Mouse (Mus musculus) regulatory T cell (primary cell): ENCODE data around the gene Med9.

Experiments
- in situ Hi-C: fragments of 300-600 bp; cut with MboI, MseI; formaldehyde crosslinking; loops from one replicate; pipeline ENCODE4 v1.15.1; 2025; ENCODE audit warnings: high pct_unique_total_duplicates

Gene Med9

GRCm38 (mm10) chr11:59994318-59994717 is 46.3 kb downstream of the Med9 start:
- in situ Hi-C loops: no loop called here

- in situ Hi-C loops: no loop called here
These were observed 53.4 kb downstream of the Med9 start for GRCm38 (mm10) chr11:60001231-60001980.

GRCm38 (mm10) chr11:60003811-60004210 is 55.8 kb downstream of the Med9 start:
- in situ Hi-C loops: no loop called here

- in situ Hi-C loops: no loop called here
These were observed 56.7 kb downstream of the Med9 start for GRCm38 (mm10) chr11:60004716-60005115.

- in situ Hi-C loops: no loop called here
These were observed 57.9 kb downstream of the Med9 start for GRCm38 (mm10) chr11:60005866-60006265.

- in situ Hi-C loops: no loop called here
These were observed 61.4 kb downstream of the Med9 start for GRCm38 (mm10) chr11:60009451-60009850.

- in situ Hi-C loops: no loop called here
These were observed 63.5 kb downstream of the Med9 start for GRCm38 (mm10) chr11:60011516-60011915.
